Mouse (Mus musculus): ENCODE measurements at regions not wholly inside any gene's neighbourhood (a gene's known extent, or its start where the extent isn't known, plus 50 kb on each side); places are given as distances from the start of the nearest gene placed in this dataset.

- WGBS: 46% methylated on average over 5 of the region's 5 CpGs
- peak overlapping the region; percentile 54; the same call in 1 of the 2 replicates for H3K27ac ChIP-seq
- H3K4me2 ChIP-seq: no peak overlapping the region
- H3K36me3 ChIP-seq: no peaks in the 10 kb centered on the region
- no peak for ATAC-seq (ENCODE audit: insufficient number of reproducible peaks, insufficient read depth, low FRiP score, low TSS enrichment, low read depth)
- H3K4me3 ChIP-seq (replicated peaks): no peak overlapping the region
- no peak overlapping the region for H3K9ac ChIP-seq (replicated peaks)
- no peaks in the 10 kb centered on the region for H3K9me3 ChIP-seq
- peaks cover 12% of the 10 kb centered on the region; the same call in 1 of the 2 replicates for H3K4me1 ChIP-seq (replicated peaks)
- no peaks in the 10 kb centered on the region for H3K27me3 ChIP-seq
Observed at GRCm38 (mm10) chr3:63182411-63183166, 58.7 kb upstream of the Mme start.

DNA sequence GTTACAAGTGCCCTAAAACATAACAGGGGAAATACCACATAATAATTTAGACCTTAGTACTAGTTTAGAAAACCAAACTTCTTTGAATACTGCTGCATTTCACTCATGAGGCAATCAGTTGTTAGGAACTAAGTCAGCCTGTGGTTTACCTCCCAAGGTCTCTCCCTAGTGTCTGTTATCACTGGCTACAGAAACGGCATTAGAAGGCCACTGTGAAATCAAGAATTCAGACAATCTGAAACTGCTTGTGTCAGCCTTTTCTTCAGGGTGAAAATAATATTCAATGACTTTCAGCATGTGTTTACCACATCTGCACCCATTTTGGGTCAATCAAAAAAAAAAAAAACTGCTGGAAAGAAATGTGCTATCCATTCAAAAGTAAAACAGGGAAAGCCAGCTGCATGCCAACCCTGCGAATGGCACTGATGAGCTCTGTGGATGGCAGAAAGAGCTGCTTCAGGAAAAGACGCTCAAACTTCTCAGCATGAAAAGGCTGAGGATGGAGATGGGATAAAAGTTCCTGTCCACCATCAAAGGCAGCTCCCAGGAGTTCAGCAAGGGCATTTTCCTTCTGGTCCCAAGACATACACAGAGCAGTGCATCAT, 53.4 kb upstream of the Mme start:
- H3K4me2 ChIP-seq: no peak overlapping the region
- no peak for ATAC-seq (ENCODE audit: insufficient number of reproducible peaks, insufficient read depth, low FRiP score, low TSS enrichment, low read depth)
- H3K4me1 ChIP-seq (replicated peaks): peaks cover 10% of the 10 kb centered on the region; the same call in 1 of the 2 replicates
- H3K9me3 ChIP-seq: no peaks in the 10 kb centered on the region
- no peak overlapping the region for H3K27ac ChIP-seq
- no peaks in the 10 kb centered on the region for H3K36me3 ChIP-seq
- no peak overlapping the region for H3K4me3 ChIP-seq (replicated peaks)
- whole genome bisulfite sequencing: 71% methylated on average over 3 of the region's 3 CpGs
- no peak overlapping the region for H3K9ac ChIP-seq (replicated peaks)
- no peaks in the 10 kb centered on the region for H3K27me3 ChIP-seq
